Mouse (Mus musculus): ENCODE results near the gene Pias4.
A peak's percentile ranks its signal among the peaks of the same experiment; 100 is the strongest.

GRCm38 (mm10) chr10:81210154-81210553, 42.4 kb upstream of the Pias4 start:
- TF ChIP-seq CTCF (IDR thresholded peaks at IDR 0.05; ENCODE audit: low read depth) (peak; percentile 48), EP300 (optimal IDR thresholded peaks at IDR 0.05) (no peak)

All from stomach, postnatal 0 days (tissue).